Mouse (Mus musculus) layer of hippocampus, postnatal 36 days (tissue): ENCODE measurements around the gene Pik3r2. TPM values are rescaled to one million over a fixed set of nuclear protein-coding genes. Genes with fewer than 3 reads are reported as not detected.

Experiments
- DNase-seq, 2 experiments: peaks; one replicate each; pipeline ENCODE4 v3.0.0; 2022
- total RNA-seq, 2 experiments: library from RNA; stranded (reverse); gene quantifications; 2 replicates each; pipeline ENCODE4 v1.2.3; 2021

Gene Pik3r2
- total RNA-seq, 2 experiments from 2014 or later, result 153 to 158 TPM

- DNase-seq, result peak in 1 of 2 experiments; percentile 7
Observed at GRCm38 (mm10) chr8:70756476-70757040, 20.0 kb downstream of the Pik3r2 start.

- DNase-seq, result peak in 1 of 2 experiments; percentile 4
Observed at GRCm38 (mm10) chr8:70755661-70756475, 20.6 kb downstream of the Pik3r2 start.

GRCm38 (mm10) chr8:70754871-70755660 is 21.4 kb downstream of the Pik3r2 start:
- DNase-seq, result peak in 1 of 2 experiments; percentile 71

GRCm38 (mm10) chr8:70754043-70754870 is 22.3 kb downstream of the Pik3r2 start, which contains the start of gene Rab3a:
Rab3a (plus strand) TSS chr8:70754679.
- DNase-seq, result peak; percentile 97 to 98

GRCm38 (mm10) chr8:70753151-70753550 is 23.4 kb downstream of the Pik3r2 start:
- peak; percentile 71 to 73 for DNase-seq

- DNase-seq, result no peak
Observed at GRCm38 (mm10) chr8:70752000-70752764, 24.3 kb downstream of the Pik3r2 start.

- DNase-seq, result no peak
Observed at GRCm38 (mm10) chr8:70750128-70750680, 26.3 kb downstream of the Pik3r2 start.

GRCm38 (mm10) chr8:70749097-70749674 is 27.3 kb downstream of the Pik3r2 start:
- DNase-seq, result no peak

- no peak for DNase-seq
Observed at GRCm38 (mm10) chr8:70748246-70749096, 28.0 kb downstream of the Pik3r2 start.

GRCm38 (mm10) chr8:70747211-70747890 is 29.2 kb downstream of the Pik3r2 start:
- no peak for DNase-seq

GRCm38 (mm10) chr8:70746676-70747075 is 29.8 kb downstream of the Pik3r2 start:
- DNase-seq, result no peak

GRCm38 (mm10) chr8:70745691-70746220 is 30.8 kb downstream of the Pik3r2 start:
- no peak for DNase-seq

- no peak for DNase-seq
Observed at GRCm38 (mm10) chr8:70744806-70745205, 31.7 kb downstream of the Pik3r2 start.

- DNase-seq, result no peak
Observed at GRCm38 (mm10) chr8:70743656-70744590, 32.6 kb downstream of the Pik3r2 start.

GRCm38 (mm10) chr8:70742981-70743655 is 33.4 kb downstream of the Pik3r2 start:
- DNase-seq, result no peak

- DNase-seq, result no peak
Observed at GRCm38 (mm10) chr8:70742176-70742575, 34.3 kb downstream of the Pik3r2 start.

GRCm38 (mm10) chr8:70741661-70742060 is 34.9 kb downstream of the Pik3r2 start:
- DNase-seq, result no peak
